Mouse (Mus musculus) lung, embryonic 14.5 days (tissue): ENCODE data around the gene Cdh20. TPM values are rescaled to one million over a fixed set of nuclear protein-coding genes. Genes with fewer than 3 reads are reported as not detected.

Experiments used
- ATAC-seq: fragments of 200-750 bp; cut with Nextera tagmentation; 2 replicates; pipeline ENCODE4 v1.8.0; 2017; ENCODE audit warnings: mild to moderate bottlenecking, moderate TSS enrichment, moderate library complexity; ENCODE audit not compliant: insufficient read depth
- DNase-seq: peaks from one replicate; pipeline ENCODE4 v3.0.0-alpha.2; 2015
- H3K27ac ChIP-seq: fragments of 300-500 bp; sonication (generic); 2 replicates; pipeline ENCODE4 v1.5.1; 2014; ENCODE audit warnings: low read depth, mild to moderate bottlenecking, moderate library complexity
- H3K27me3 ChIP-seq: fragments of 300-500 bp; sonication (generic); 2 replicates; pipeline ENCODE4 v1.6.1; 2014; ENCODE audit warnings: low read length, control low read depth; ENCODE audit not compliant: insufficient read depth
- H3K36me3 ChIP-seq: fragments of 300-500 bp; sonication (generic); 2 replicates; pipeline ENCODE4 v1.6.1; 2014; ENCODE audit warnings: control low read depth; ENCODE audit not compliant: insufficient read depth
- H3K4me1 ChIP-seq: fragments of 300-500 bp; sonication (generic); 2 replicates; pipeline ENCODE4 v1.6.1; 2014; ENCODE audit warnings: antibody characterized with exemption, control low read depth; ENCODE audit not compliant: insufficient read depth
- H3K4me2 ChIP-seq: fragments of 300-500 bp; sonication (generic); 2 replicates; pipeline ENCODE4 v1.6.1; 2014; ENCODE audit warnings: mild to moderate bottlenecking
- H3K4me3 ChIP-seq: fragments of 300-500 bp; sonication (generic); 2 replicates; pipeline ENCODE4 v1.5.1; 2014; ENCODE audit warnings: low read depth, low read length
- H3K9ac ChIP-seq: fragments of 300-500 bp; sonication (generic); 2 replicates; pipeline ENCODE4 v1.6.1; 2014
- H3K9me3 ChIP-seq: fragments of 300-500 bp; sonication (generic); 2 replicates; pipeline ENCODE4 v1.6.1; 2016; ENCODE audit warnings: low read depth, low read length, control low read depth
- CTCF ChIP-seq: IDR thresholded peaks from 2 replicates; pipeline ENCODE4 v1.5.1; 2016; ENCODE audit warnings: antibody characterized with exemption, low read depth
- WGBS: fragments of 180-500 bp; shearing (Covaris S2); extraction: QIAGEN DNeasy Blood & Tissue Kit; methylation state at CpG from one replicate; pipeline ENCODE4 v1.1.7; 2014; 5-methylcytosine and 5-hydroxymethylcytosine counted together
- polyA plus RNA-seq: library from polyadenylated mRNA; unstranded; fragments of >200 nt; fragmentation: Nextera tagmentation; extraction: Ambion mirVana; gene quantifications from 2 replicates; pipeline ENCODE4 v1.2.1, GENCODE M21; 2014

Cdh20 gene
- 0.07 and 0.11 TPM in 2 replicates for polyA plus RNA-seq

- peak; percentile 35 for DNase-seq
- peak; percentile 77 for ATAC-seq
- peak within 1 kb of the TSS; percentile 32 for H3K9ac ChIP-seq
- no peaks in the 10 kb centered on the region for H3K9me3 ChIP-seq
- no peaks in the 10 kb centered on the region for H3K4me1 ChIP-seq
- TF ChIP-seq CTCF: no peak
- H3K4me3 ChIP-seq: peak within 1 kb of the TSS; percentile 40
- under 1% methylated on average over 45 of the region's 46 CpGs for WGBS
- H3K4me2 ChIP-seq: peak within 1 kb of the TSS; percentile 76
- no peak within 1 kb of the TSS for H3K27ac ChIP-seq
- peaks cover 22% of the 10 kb centered on the region for H3K27me3 ChIP-seq
- H3K36me3 ChIP-seq: no peaks in the 10 kb centered on the region
These were observed at the start of gene Cdh20 for GRCm38 (mm10) chr1:104768371-104769249. Gene Cdh20 (plus strand): TSS chr1:104768529.

DNA sequence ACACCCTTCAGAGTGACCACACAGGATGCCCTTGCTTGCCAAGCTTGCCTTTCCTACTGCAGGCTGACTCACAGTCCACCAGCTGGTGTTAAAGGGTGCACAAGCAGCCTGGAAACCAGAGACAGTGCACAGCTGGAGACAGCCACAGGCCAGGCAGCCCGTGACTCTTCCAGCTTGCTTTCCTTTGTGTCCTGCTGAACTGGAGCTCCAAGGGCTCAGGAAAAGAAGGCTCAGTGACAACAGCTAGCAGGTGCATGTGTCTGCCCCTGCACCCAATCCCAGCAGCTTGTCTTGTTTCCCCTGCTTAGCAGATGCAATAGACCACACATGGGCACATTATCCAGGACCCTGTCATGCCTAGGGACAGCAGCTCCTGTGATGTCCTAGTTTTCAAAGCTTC, 21.5 kb upstream of the Cdh20 start:
- no peak overlapping the region for H3K9ac ChIP-seq
- H3K9me3 ChIP-seq: no peaks in the 10 kb centered on the region
- H3K4me2 ChIP-seq: no peak overlapping the region
- H3K4me3 ChIP-seq: no peak overlapping the region
- H3K4me1 ChIP-seq: no peaks in the 10 kb centered on the region
- no peak for TF ChIP-seq CTCF
- WGBS: 14% methylated on average over 1 of the region's 1 CpGs
- no peak overlapping the region for H3K27ac ChIP-seq
- DNase-seq (no peak), ATAC-seq (no peak)
- H3K36me3 ChIP-seq: no peaks in the 10 kb centered on the region
- no peaks in the 10 kb centered on the region for H3K27me3 ChIP-seq

GRCm38 (mm10) chr1:104747438-104747837, 20.9 kb upstream of the Cdh20 start:
- DNase-seq (no peak), ATAC-seq (no peak)
- TF ChIP-seq CTCF: no peak
- H3K4me1 ChIP-seq: no peaks in the 10 kb centered on the region
- no peak overlapping the region for H3K4me3 ChIP-seq
- no peak overlapping the region for H3K9ac ChIP-seq
- H3K4me2 ChIP-seq: no peak overlapping the region
- no peaks in the 10 kb centered on the region for H3K36me3 ChIP-seq
- WGBS: 59% methylated on average over 4 of the region's 4 CpGs
- H3K27ac ChIP-seq: no peak overlapping the region
- H3K27me3 ChIP-seq: no peaks in the 10 kb centered on the region
- H3K9me3 ChIP-seq: no peaks in the 10 kb centered on the region

DNA sequence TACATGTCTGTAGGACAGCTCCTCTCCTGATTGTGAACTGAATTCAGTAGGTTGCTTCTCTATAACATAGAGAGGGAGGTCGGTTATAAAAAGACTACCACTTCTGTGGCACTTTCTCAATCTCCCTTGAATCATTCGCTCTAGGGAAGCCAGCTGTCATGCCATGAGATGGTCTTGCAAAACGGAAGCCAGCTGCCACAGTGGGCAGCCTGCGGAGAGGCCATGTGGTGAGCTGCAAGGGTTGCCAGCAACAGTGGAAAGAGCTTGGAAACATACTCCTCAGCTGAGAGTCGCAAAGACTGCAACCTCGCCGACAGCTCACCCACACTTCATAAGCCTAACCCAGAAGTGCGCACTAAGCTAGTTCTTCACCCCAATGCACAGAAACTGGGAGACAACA, 13.8 kb upstream of the Cdh20 start:
- H3K27me3 ChIP-seq: no peaks in the 10 kb centered on the region
- H3K27ac ChIP-seq: no peak overlapping the region
- DNase-seq (no peak), ATAC-seq (no peak)
- no peaks in the 10 kb centered on the region for H3K4me1 ChIP-seq
- WGBS: 50% methylated on average over 8 of the region's 8 CpGs
- TF ChIP-seq CTCF: no peak
- H3K4me3 ChIP-seq: no peak overlapping the region
- no peak overlapping the region for H3K4me2 ChIP-seq
- no peaks in the 10 kb centered on the region for H3K36me3 ChIP-seq
- no peaks in the 10 kb centered on the region for H3K9me3 ChIP-seq
- no peak overlapping the region for H3K9ac ChIP-seq

DNA sequence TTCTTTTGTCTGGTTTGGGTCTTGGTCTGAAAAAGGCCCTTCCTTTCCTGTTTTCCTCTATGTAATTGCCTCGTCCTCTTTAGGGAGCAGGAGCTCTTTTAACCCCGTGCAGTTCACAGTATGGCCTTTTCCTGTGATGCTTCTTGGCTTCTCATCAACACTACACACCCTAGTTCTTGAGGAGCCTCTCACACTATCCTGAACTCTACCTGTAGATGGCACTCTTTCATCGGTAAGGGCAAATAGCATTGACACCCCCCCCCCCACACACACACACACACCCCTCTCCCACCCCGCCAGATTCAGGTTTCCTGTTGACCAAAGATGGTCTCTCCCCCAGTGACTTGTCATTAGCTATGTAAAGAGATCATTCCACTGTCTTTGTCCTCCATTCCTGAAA, 12.4 kb upstream of the Cdh20 start:
- Histone ChIP-seq H3K9ac (no peak overlapping the region), H3K27me3 (no peaks in the 10 kb centered on the region), H3K4me3 (no peak overlapping the region), H3K4me2 (no peak overlapping the region), H3K36me3 (no peaks in the 10 kb centered on the region), H3K9me3 (no peaks in the 10 kb centered on the region), H3K27ac (no peak overlapping the region), H3K4me1 (no peaks in the 10 kb centered on the region)
- ATAC-seq (no peak), DNase-seq (no peak)
- 34% methylated on average over 4 of the region's 4 CpGs for WGBS
- no peak for TF ChIP-seq CTCF

DNA sequence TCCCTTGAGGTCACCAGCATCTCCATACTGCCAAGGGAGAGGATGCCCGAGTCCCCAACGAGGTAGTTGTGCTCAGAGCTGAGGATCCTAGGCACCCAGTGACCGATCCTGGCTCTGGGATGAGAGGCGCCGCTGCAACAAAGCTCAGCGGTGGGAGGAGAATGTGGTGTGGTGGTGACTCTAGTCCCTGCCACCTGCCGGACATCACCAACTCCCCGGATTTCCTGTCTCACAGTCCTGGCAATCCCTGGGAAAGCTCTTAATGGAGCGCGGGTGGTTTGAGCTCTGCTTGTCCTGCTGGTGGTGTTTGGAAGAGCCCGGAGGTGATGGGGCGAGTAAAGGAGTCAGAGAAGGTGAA, 900 bp downstream of the Cdh20 start:
- DNase-seq (peak; percentile 9), ATAC-seq (no peak; the same call in 1 of the 2 replicates)
- Histone ChIP-seq H3K4me3 (peak overlapping the region; percentile 40), H3K9me3 (no peaks in the 10 kb centered on the region), H3K4me2 (peak overlapping the region; percentile 76), H3K4me1 (no peaks in the 10 kb centered on the region), H3K9ac (peak overlapping the region; percentile 32), H3K27me3 (peaks cover 22% of the 10 kb centered on the region), H3K27ac (no peak overlapping the region), H3K36me3 (no peaks in the 10 kb centered on the region)
- WGBS: under 1% methylated on average over 12 of the region's 12 CpGs
- TF ChIP-seq CTCF: peak; percentile 28; the same call in 1 of the 2 replicates

- 58% methylated on average over 4 of the region's 4 CpGs for WGBS
- ATAC-seq: no peak
- Histone ChIP-seq H3K4me2 (no peak overlapping the region), H3K36me3 (no peaks in the 10 kb centered on the region), H3K4me3 (no peak overlapping the region), H3K27ac (no peak overlapping the region), H3K4me1 (no peaks in the 10 kb centered on the region), H3K9me3 (no peaks in the 10 kb centered on the region), H3K9ac (no peak overlapping the region), H3K27me3 (peaks cover 22% of the 10 kb centered on the region)
- TF ChIP-seq CTCF: no peak
- DNase-seq: no peak
These were observed 3.6 kb downstream of the Cdh20 start for GRCm38 (mm10) chr1:104771937-104772336.
